Mouse (Mus musculus) liver, embryonic 16.5 days (tissue): ENCODE results near the gene Foxi3. TPM values are rescaled to one million over a fixed set of nuclear protein-coding genes. Genes with fewer than 3 reads are reported as not detected.

Source experiments
- ATAC-seq: fragments of 200-750 bp; cut with Nextera tagmentation; 2 replicates; pipeline ENCODE4 v1.8.0; 2017; ENCODE audit warnings: low read depth, mild to moderate bottlenecking, moderate number of reproducible peaks, moderate library complexity
- H3K27ac ChIP-seq: fragments of 300-500 bp; sonication (generic); 2 replicates; pipeline ENCODE4 v1.5.1; 2014; ENCODE audit warnings: mild to moderate bottlenecking, low read length
- H3K27me3 ChIP-seq: fragments of 300-500 bp; sonication (generic); 2 replicates; pipeline ENCODE4 v1.6.1; 2014; ENCODE audit warnings: low read depth, low read length, mixed read lengths; ENCODE audit not compliant: control insufficient read depth, insufficient read depth
- H3K36me3 ChIP-seq: fragments of 300-500 bp; sonication (generic); 2 replicates; pipeline ENCODE4 v1.6.1; 2014; ENCODE audit warnings: mild to moderate bottlenecking; ENCODE audit not compliant: control insufficient read depth, insufficient read depth
- H3K4me1 ChIP-seq: fragments of 300-500 bp; sonication (generic); 2 replicates; pipeline ENCODE4 v1.6.1; 2014; ENCODE audit warnings: low read depth, low read length, mixed read lengths; ENCODE audit not compliant: control insufficient read depth
- H3K4me2 ChIP-seq: fragments of 300-500 bp; sonication (generic); 2 replicates; pipeline ENCODE4 v1.6.1; 2014; ENCODE audit warnings: low read depth, low read length, mixed read lengths
- H3K4me3 ChIP-seq: fragments of 300-500 bp; sonication (generic); 2 replicates; pipeline ENCODE4 v1.5.1; 2014; ENCODE audit warnings: low read depth, mild to moderate bottlenecking, low read length
- H3K9ac ChIP-seq: fragments of 300-500 bp; sonication (generic); 2 replicates; pipeline ENCODE4 v1.6.1; 2014; ENCODE audit warnings: low read depth, low read length
- H3K9me3 ChIP-seq: fragments of 300-500 bp; sonication (generic); replicated peaks from 2 replicates; pipeline ENCODE4 v1.6.1; 2016; ENCODE audit warnings: low read length; ENCODE audit not compliant: control insufficient read depth
- WGBS: fragments of 180-500 bp; shearing (Covaris S2); extraction: QIAGEN DNeasy Blood & Tissue Kit; methylation state at CpG from one replicate; pipeline ENCODE4 v1.1.7; 2014; ENCODE audit not compliant: insufficient replicate concordance; 5-methylcytosine and 5-hydroxymethylcytosine counted together
- polyA plus RNA-seq: library from polyadenylated mRNA; unstranded; fragments of >200 nt; fragmentation: Nextera tagmentation; extraction: Ambion mirVana; gene quantifications from 2 replicates; pipeline ENCODE4 v1.2.1, GENCODE M21; 2015

Foxi3 gene
- polyA plus RNA-seq, 1 experiment from 2014 or later = not detected

DNA sequence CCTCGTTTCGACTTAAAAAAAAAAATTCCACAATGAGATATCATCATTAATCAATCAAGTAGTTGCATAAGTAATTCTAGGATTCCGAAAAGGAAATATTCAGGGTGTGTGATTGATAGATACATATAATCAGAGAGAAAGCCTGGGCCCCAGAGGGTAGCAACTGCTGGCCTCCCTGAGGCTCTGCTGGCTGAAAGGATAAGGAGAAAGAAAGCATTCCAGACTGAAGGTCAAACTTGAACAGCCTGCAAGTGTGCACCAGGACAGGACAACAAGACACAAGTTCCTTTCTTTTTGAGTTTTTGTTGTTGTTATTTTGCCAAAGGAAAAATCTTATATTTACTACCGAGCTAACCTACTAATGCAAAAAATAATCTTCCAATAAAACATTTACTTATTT is 12.0 kb downstream of the Foxi3 start:
- no peak for ATAC-seq
- WGBS = 52% methylated on average over 4 of the region's 4 CpGs
- peaks cover 3% of the 10 kb centered on the region for H3K27me3 ChIP-seq

DNA sequence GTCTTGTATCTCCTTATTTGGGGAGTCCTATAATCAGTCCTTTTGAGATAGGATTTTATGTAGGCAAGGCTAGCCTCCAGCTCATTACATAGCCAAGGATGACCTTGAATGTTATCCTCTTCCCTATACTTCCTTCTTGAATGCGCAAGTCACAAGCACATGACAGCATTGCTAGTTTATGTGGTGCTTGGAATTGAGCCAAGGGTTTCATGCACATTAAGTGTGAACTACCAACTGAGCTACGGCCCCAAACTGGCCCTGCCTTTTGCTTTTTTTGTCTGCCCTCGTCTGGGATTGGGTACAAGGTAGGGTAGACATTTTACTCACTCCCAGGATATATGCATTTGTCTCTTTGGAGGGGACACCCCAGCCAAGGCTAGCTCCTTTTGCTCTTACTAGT is 16.7 kb downstream of the Foxi3 start:
- 49% methylated on average over 3 of the region's 3 CpGs for WGBS

More for the DNA sequence above, 12.0 kb downstream of the Foxi3 start:
- Histone ChIP-seq H3K4me1 (no peaks in the 10 kb centered on the region), H3K36me3 (no peaks in the 10 kb centered on the region), H3K4me2 (no peak overlapping the region), H3K4me3 (no peak overlapping the region), H3K27ac (no peak overlapping the region), H3K9ac (no peak overlapping the region), H3K9me3 (no peaks in the 10 kb centered on the region)

GRCm38 (mm10) chr6:70981036-70981435 is 24.7 kb downstream of the Foxi3 start:
- Histone ChIP-seq H3K36me3 (no peaks in the 10 kb centered on the region), H3K4me1 (no peaks in the 10 kb centered on the region), H3K4me2 (no peak overlapping the region), H3K27ac (no peak overlapping the region), H3K4me3 (no peak overlapping the region), H3K27me3 (no peaks in the 10 kb centered on the region), H3K9me3 (no peaks in the 10 kb centered on the region), H3K9ac (no peak overlapping the region)
- no peak for ATAC-seq
- 67% methylated on average over 8 of the region's 8 CpGs for WGBS

More for the DNA sequence above, 16.7 kb downstream of the Foxi3 start:
- Histone ChIP-seq H3K27ac (no peak overlapping the region), H3K4me2 (no peak overlapping the region), H3K9ac (no peak overlapping the region), H3K4me1 (no peaks in the 10 kb centered on the region), H3K9me3 (no peaks in the 10 kb centered on the region), H3K4me3 (no peak overlapping the region), H3K36me3 (no peaks in the 10 kb centered on the region), H3K27me3 (no peaks in the 10 kb centered on the region)
- no peak for ATAC-seq

- Histone ChIP-seq H3K4me2 (no peak overlapping the region), H3K4me1 (no peaks in the 10 kb centered on the region), H3K9me3 (no peaks in the 10 kb centered on the region), H3K36me3 (no peaks in the 10 kb centered on the region), H3K27me3 (no peaks in the 10 kb centered on the region), H3K27ac (no peak overlapping the region), H3K9ac (no peak overlapping the region), H3K4me3 (no peak overlapping the region)
- WGBS = 47% methylated on average over 1 of the region's 1 CpGs
- no peak for ATAC-seq
Observed at GRCm38 (mm10) chr6:70982416-70982815, 26.1 kb downstream of the Foxi3 start.

- H3K4me3 ChIP-seq = no peak overlapping the region
- no peak overlapping the region for H3K4me2 ChIP-seq
- no peak overlapping the region for H3K27ac ChIP-seq
- H3K4me1 ChIP-seq = no peaks in the 10 kb centered on the region
- ATAC-seq = no peak
- H3K27me3 ChIP-seq = no peaks in the 10 kb centered on the region
- no peak overlapping the region for H3K9ac ChIP-seq
- WGBS = 65% methylated on average over 8 of the region's 8 CpGs
- no peaks in the 10 kb centered on the region for H3K9me3 ChIP-seq
- no peaks in the 10 kb centered on the region for H3K36me3 ChIP-seq
Observed at GRCm38 (mm10) chr6:70986683-70987082, 30.4 kb downstream of the Foxi3 start.

- Histone ChIP-seq H3K9ac (no peak overlapping the region), H3K9me3 (no peaks in the 10 kb centered on the region), H3K4me2 (no peak overlapping the region), H3K27ac (no peak overlapping the region), H3K4me1 (no peaks in the 10 kb centered on the region), H3K4me3 (no peak overlapping the region), H3K27me3 (no peaks in the 10 kb centered on the region), H3K36me3 (no peaks in the 10 kb centered on the region)
- 64% methylated on average over 4 of the region's 4 CpGs for WGBS
- no peak for ATAC-seq
Observed at GRCm38 (mm10) chr6:70996123-70996723, 39.9 kb downstream of the Foxi3 start.

DNA sequence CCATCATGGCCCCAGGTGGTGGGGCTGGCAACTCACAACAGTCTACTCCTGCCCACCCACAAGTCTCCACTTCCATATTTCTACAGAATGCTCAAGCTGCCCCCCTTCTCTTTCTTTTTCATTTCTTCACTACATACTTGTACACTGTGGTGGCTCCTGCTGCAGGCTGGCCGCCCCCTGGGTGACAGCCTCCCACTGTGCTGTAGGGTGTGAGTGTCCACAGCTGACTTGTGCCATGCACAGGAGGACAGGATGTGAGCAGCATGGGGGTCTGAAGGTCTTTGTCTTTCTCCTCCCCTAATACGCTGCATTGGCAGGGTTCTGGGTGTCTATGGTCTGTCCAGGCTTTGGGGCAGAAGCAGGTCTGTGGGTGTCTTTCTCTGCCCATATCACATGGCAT is 46.3 kb downstream of the Foxi3 start:
- Histone ChIP-seq H3K4me3 (no peak overlapping the region), H3K27me3 (no peaks in the 10 kb centered on the region), H3K9ac (no peak overlapping the region), H3K4me1 (no peaks in the 10 kb centered on the region), H3K9me3 (no peaks in the 10 kb centered on the region), H3K27ac (no peak overlapping the region), H3K36me3 (no peaks in the 10 kb centered on the region), H3K4me2 (no peak overlapping the region)
- ATAC-seq = no peak
- 80% methylated on average over 2 of the region's 2 CpGs for WGBS

- Histone ChIP-seq H3K27me3 (no peaks in the 10 kb centered on the region), H3K4me2 (no peak overlapping the region), H3K4me3 (no peak overlapping the region), H3K4me1 (no peaks in the 10 kb centered on the region), H3K9ac (no peak overlapping the region), H3K27ac (no peak overlapping the region), H3K36me3 (no peaks in the 10 kb centered on the region), H3K9me3 (no peaks in the 10 kb centered on the region)
- no peak for ATAC-seq
- WGBS = 68% methylated on average over 2 of the region's 2 CpGs
Observed at GRCm38 (mm10) chr6:71004161-71004560, 47.8 kb downstream of the Foxi3 start.
